In genomic region chr11:70465824-70466223, GRCm38 (mm10) we compare ENCODE assay signal across 8 mouse cellular contexts. TPM values are rescaled to one million over a fixed set of nuclear protein-coding genes. Genes with fewer than 3 reads are reported as not detected.
DNase-seq lines count a peak whose midpoint lies in the region; ATAC-seq lines count a peak whose summit lies in the region.

No protein-coding gene starts in this region.

- peak; percentile 31 for DNase-seq in adrenal gland, postnatal 25 days
- DNase-seq in adrenal gland, postnatal 4 days (ENCODE audit: low spot score in 2 of 2) = no peak
- DNase-seq in urinary bladder, postnatal 14 days (ENCODE audit: low spot score) = peak; percentile 33
- no peak for DNase-seq in urinary bladder, postnatal 36 days (ENCODE audit: low spot score in 2 of 2)
- peak; percentile 49 for DNase-seq in kidney, adult 9 months
- DNase-seq in lung, postnatal 10 days = peak; percentile 54
- DNase-seq in c-Kit-positive CD71-positive TER-119-positive erythroid progenitor cells, embryonic 14.5 days (ENCODE audit: low spot score) = no peak

- no peak for ATAC-seq in megakaryocyte, adult 5-6 weeks (ENCODE audit: poor library complexity, severe bottlenecking)

RNA-seq across cellular contexts. Expression of gene Cxcl16, which starts 6.0 kb away (rescaled TPM):
- total RNA-seq in adrenal gland, postnatal 25 days (2021) = 5.5 and 7.1 TPM in 2 replicates
- 1 to 10 TPM; 5.8 to 7.4 TPM for total RNA-seq in adrenal gland, postnatal 4 days (2021)
- 0.84 and 1.9 TPM in 2 replicates for total RNA-seq in megakaryocyte, adult 5-6 weeks (2015)
- total RNA-seq in megakaryocyte, adult 5-6 weeks (2017) = 1.2 and 1.7 TPM in 2 replicates

RNA-seq across cellular contexts. Expression of gene Zmynd15, which starts 6.6 kb away (rescaled TPM):
- 1.5 and 1.8 TPM in 2 replicates for total RNA-seq in adrenal gland, postnatal 25 days (2021)
- 1 to 10 TPM; 2.2 to 2.3 TPM for total RNA-seq in adrenal gland, postnatal 4 days (2021)
- 0.13 TPM in 1 of 2 replicates, not detected in the other for total RNA-seq in megakaryocyte, adult 5-6 weeks (2015)
- 0.04 TPM in 1 of 2 replicates, not detected in the other for total RNA-seq in megakaryocyte, adult 5-6 weeks (2017)

RNA-seq across cellular contexts. Expression of gene Med11, which starts 14.1 kb away (rescaled TPM):
- total RNA-seq in adrenal gland, postnatal 25 days (2021) = 23.0 and 25.4 TPM in 2 replicates
- total RNA-seq in adrenal gland, postnatal 4 days (2021) = 10 to 100 TPM; 17.3 to 18.6 TPM
- 42.2 and 64.0 TPM in 2 replicates for total RNA-seq in megakaryocyte, adult 5-6 weeks (2015)
- 47.8 and 55.3 TPM in 2 replicates for total RNA-seq in megakaryocyte, adult 5-6 weeks (2017)

RNA-seq across cellular contexts. Expression of gene Arrb2, which starts 33.4 kb away (rescaled TPM):
- total RNA-seq in adrenal gland, postnatal 25 days (2021) = 17.1 and 29.9 TPM in 2 replicates
- total RNA-seq in adrenal gland, postnatal 4 days (2021) = 10 to 100 TPM; 30.4 to 32.3 TPM
- 140 and 157 TPM in 2 replicates for total RNA-seq in megakaryocyte, adult 5-6 weeks (2015)
- 125 and 141 TPM in 2 replicates for total RNA-seq in megakaryocyte, adult 5-6 weeks (2017)

RNA-seq across cellular contexts. Expression of gene Tm4sf5, which starts 39.2 kb away (rescaled TPM):
- not detected in 2 replicates for total RNA-seq in adrenal gland, postnatal 25 days (2021)
- total RNA-seq in adrenal gland, postnatal 4 days (2021) = 1 to 10 TPM; 1.3 TPM
- not detected in 2 replicates for total RNA-seq in megakaryocyte, adult 5-6 weeks (2015)
- not detected in 2 replicates for total RNA-seq in megakaryocyte, adult 5-6 weeks (2017)

Comparison
In these comparisons a context has a peak if more than half of its experiments do, and no peak if none do; other contexts are left out.
1. DNase-seq: peak in adrenal gland, postnatal 25 days (single experiment), urinary bladder, postnatal 14 days (single experiment), kidney, adult 9 months (single experiment) and lung, postnatal 10 days (single experiment); none in adrenal gland, postnatal 4 days (0 of 2), urinary bladder, postnatal 36 days (0 of 2) and c-Kit-positive CD71-positive TER-119-positive erythroid progenitor cells, embryonic 14.5 days (single experiment).